ENCODE assay signal across 12 mouse cellular contexts in the genomic region with DNA sequence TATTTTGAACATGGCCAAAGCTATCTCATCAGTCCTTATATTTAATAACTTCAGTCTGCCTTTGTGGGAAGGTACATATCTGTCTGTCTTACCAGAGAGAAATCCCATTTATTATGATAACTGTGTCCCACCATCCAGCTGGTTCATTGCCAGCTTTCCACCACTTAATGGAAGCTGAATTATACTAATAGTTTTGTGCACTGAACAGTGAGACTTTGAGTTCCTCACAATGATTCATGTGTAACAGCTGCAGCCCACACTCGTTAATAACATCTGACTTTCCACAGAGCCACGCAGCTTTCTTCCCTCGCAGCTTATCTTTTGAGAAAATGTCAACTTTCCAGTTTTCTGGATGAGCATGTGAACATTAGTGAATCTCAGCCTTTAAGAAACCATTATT.
DNase-seq lines count a peak whose midpoint lies in the region; ATAC-seq lines count a peak whose summit lies in the region.
"Had no signal": no experiment of that assay in that cellular context is flagged by ENCODE, and none has a peak within 500 bp of the region (broad histone marks: within the 10 kb centered on the region; RNA-seq: fewer than 3 reads in every experiment).

No protein-coding gene starts in this region.

- intact Hi-C loops in heart, postnatal 25 days (cut with DNase I): no loop called here
- intact Hi-C loops in left cerebral cortex, postnatal 4 days (cut with DNase I): no loop called here
- intact Hi-C loops in left cerebral cortex, postnatal 10 days (cut with DNase I): no loop called here

- ATAC-seq in CD4-positive, CD25-positive, alpha-beta regulatory T cell, adult 4 months: no peak
- ATAC-seq: activated CD4-positive, CD25-positive, alpha-beta regulatory T cell, adult 4 months had no signal

- peak; percentile 94 for DNase-seq in heart, adult 11 months
- no peak for DNase-seq in heart, postnatal 25 days (ENCODE audit: low spot score)
- peak; percentile 22 for DNase-seq in left cerebral cortex, postnatal 4 days
- DNase-seq in left cerebral cortex, postnatal 10 days (ENCODE audit: extremely low spot score in 1 of 2, low spot score in 2 of 2): no peak
- DNase-seq in urinary bladder, postnatal 14 days (ENCODE audit: low spot score): peak; percentile 30
- DNase-seq in urinary bladder, postnatal 25 days (ENCODE audit: low spot score): no peak
- DNase-seq in thymus, postnatal 4 days: no peak
- DNase-seq: kidney, adult 8-10 months; right cerebral cortex, postnatal 4 days; thymus, postnatal 14 days had no signal

Comparison
In these comparisons a context has a peak if more than half of its experiments do, and no peak if none do; other contexts are left out.
1. DNase-seq: peak in heart, adult 11 months (single experiment), left cerebral cortex, postnatal 4 days (single experiment) and urinary bladder, postnatal 14 days (single experiment); none in heart, postnatal 25 days (single experiment), left cerebral cortex, postnatal 10 days (0 of 2), urinary bladder, postnatal 25 days (single experiment) and thymus, postnatal 4 days (single experiment).